Mouse (Mus musculus) liver, postnatal 0 days (tissue): ENCODE data around the gene Pfdn6. TPM values are rescaled to one million over a fixed set of nuclear protein-coding genes. Genes with fewer than 3 reads are reported as not detected.
A peak's percentile ranks its signal among the peaks of the same experiment; 100 is the strongest.

Experiments used
- ATAC-seq: fragments of 200-750 bp; cut with Nextera tagmentation; 2 replicates; pipeline ENCODE4 v1.8.0; 2017; ENCODE audit warnings: mild to moderate bottlenecking, moderate library complexity
- DNase-seq: peaks from one replicate; pipeline ENCODE4 v3.0.0-alpha.2; 2016
- H3K27ac ChIP-seq: fragments of 300-500 bp; sonication (generic); 2 replicates; pipeline ENCODE4 v1.5.1; 2014; ENCODE audit warnings: antibody characterized with exemption, moderate library complexity, mild to moderate bottlenecking, low read depth
- H3K27me3 ChIP-seq: fragments of 300-500 bp; sonication (generic); 2 replicates; pipeline ENCODE4 v1.6.1; 2014; ENCODE audit warnings: low read length, control low read depth, mixed read lengths; ENCODE audit not compliant: insufficient read depth
- H3K36me3 ChIP-seq: fragments of 300-500 bp; sonication (generic); replicated peaks from 2 replicates; pipeline ENCODE4 v1.6.1; 2014; ENCODE audit warnings: mild to moderate bottlenecking, control low read depth, low read length, moderate library complexity, mixed read lengths; ENCODE audit not compliant: insufficient read depth
- H3K4me1 ChIP-seq: fragments of 300-500 bp; sonication (generic); 2 replicates; pipeline ENCODE4 v1.6.1; 2014; ENCODE audit warnings: antibody characterized with exemption, mild to moderate bottlenecking, control low read depth; ENCODE audit not compliant: insufficient read depth
- H3K4me2 ChIP-seq: fragments of 300-500 bp; sonication (generic); 2 replicates; pipeline ENCODE4 v1.6.1; 2014; ENCODE audit warnings: low read depth, mild to moderate bottlenecking, low read length, moderate library complexity, mixed read lengths
- H3K4me3 ChIP-seq: fragments of 300-500 bp; sonication (generic); 2 replicates; pipeline ENCODE4 v1.5.1; 2014; ENCODE audit warnings: low read depth, low read length
- H3K9ac ChIP-seq: fragments of 300-500 bp; sonication (generic); replicated peaks from 2 replicates; pipeline ENCODE4 v1.6.1; 2014; ENCODE audit warnings: mild to moderate bottlenecking, moderate library complexity
- H3K9me3 ChIP-seq: fragments of 300-500 bp; sonication (generic); 2 replicates; pipeline ENCODE4 v1.6.1; 2016; ENCODE audit warnings: mild to moderate bottlenecking, control low read depth, low read length, mixed read lengths
- CTCF ChIP-seq: sonication (generic); IDR thresholded peaks from 2 replicates; pipeline ENCODE4 v1.5.1; 2016; ENCODE audit warnings: antibody characterized with exemption, low read depth
- EP300 ChIP-seq: IDR thresholded peaks from 2 replicates; pipeline ENCODE4 v1.6.1; 2016; ENCODE audit warnings: antibody characterized with exemption, low read depth, mild to moderate bottlenecking
- WGBS: fragments of 180-500 bp; shearing (Covaris S2); extraction: QIAGEN DNeasy Blood & Tissue Kit; methylation state at CpG from one replicate; pipeline ENCODE4 v1.1.7; 2014; ENCODE audit not compliant: insufficient replicate concordance; 5-methylcytosine and 5-hydroxymethylcytosine counted together
- polyA plus RNA-seq: library from polyadenylated mRNA; unstranded; fragments of >200 nt; fragmentation: Nextera tagmentation; extraction: Ambion mirVana; gene quantifications from 2 replicates; pipeline ENCODE4 v1.2.1, GENCODE M21; 2015

Pfdn6 gene
- polyA plus RNA-seq, 1 experiment from 2014 or later = 85.5 TPM

DNA sequence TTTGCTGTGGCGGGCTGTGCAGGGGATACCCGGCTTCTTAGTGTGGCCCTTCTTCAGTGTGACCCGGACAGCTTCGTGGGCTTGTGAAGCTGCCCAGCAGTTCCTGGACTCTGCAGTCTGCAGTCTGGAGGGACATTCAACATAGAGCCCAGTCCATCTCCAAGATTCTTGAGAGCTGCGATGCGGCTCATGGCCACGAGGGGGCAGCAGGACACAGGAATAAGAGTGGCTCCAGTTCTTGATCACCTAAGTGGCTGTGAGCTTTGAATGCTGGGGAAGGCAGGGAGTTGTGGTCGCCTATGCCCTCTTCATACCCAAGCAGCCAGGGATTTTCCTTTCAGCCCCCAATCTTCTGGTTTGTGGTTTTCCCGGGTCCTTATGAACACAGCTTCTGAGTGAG, 28.3 kb upstream of the Pfdn6 start:
- H3K36me3 ChIP-seq = peaks cover 6% of the 10 kb centered on the region; the same call in 1 of the 2 replicates
- TF ChIP-seq EP300 = no peak
- peak; percentile 96 for TF ChIP-seq CTCF
- H3K9ac ChIP-seq = no peak overlapping the region
- WGBS = 2% methylated on average over 9 of the region's 9 CpGs
- no peak overlapping the region for H3K4me2 ChIP-seq
- H3K4me1 ChIP-seq = no peaks in the 10 kb centered on the region
- H3K27me3 ChIP-seq = no peaks in the 10 kb centered on the region
- H3K9me3 ChIP-seq = peaks cover 7% of the 10 kb centered on the region; the same call in 1 of the 2 replicates
- no peak overlapping the region for H3K27ac ChIP-seq
- H3K4me3 ChIP-seq = no peak overlapping the region
- ATAC-seq = peak; percentile 83
- DNase-seq = peak; percentile 89

GRCm38 (mm10) chr17:33965846-33966550, 25.9 kb upstream of the Pfdn6 start:
- H3K27me3 ChIP-seq = no peaks in the 10 kb centered on the region
- peaks cover 12% of the 10 kb centered on the region for H3K36me3 ChIP-seq
- H3K9ac ChIP-seq = no peak overlapping the region
- H3K4me2 ChIP-seq = no peak overlapping the region
- ATAC-seq (no peak), DNase-seq (no peak)
- no peak overlapping the region for H3K4me3 ChIP-seq
- no peaks in the 10 kb centered on the region for H3K4me1 ChIP-seq
- TF ChIP-seq EP300 (no peak), CTCF (no peak)
- WGBS = 84% methylated on average over 16 of the region's 16 CpGs
- H3K9me3 ChIP-seq = peaks cover 7% of the 10 kb centered on the region; the same call in 1 of the 2 replicates
- no peak overlapping the region for H3K27ac ChIP-seq

DNA sequence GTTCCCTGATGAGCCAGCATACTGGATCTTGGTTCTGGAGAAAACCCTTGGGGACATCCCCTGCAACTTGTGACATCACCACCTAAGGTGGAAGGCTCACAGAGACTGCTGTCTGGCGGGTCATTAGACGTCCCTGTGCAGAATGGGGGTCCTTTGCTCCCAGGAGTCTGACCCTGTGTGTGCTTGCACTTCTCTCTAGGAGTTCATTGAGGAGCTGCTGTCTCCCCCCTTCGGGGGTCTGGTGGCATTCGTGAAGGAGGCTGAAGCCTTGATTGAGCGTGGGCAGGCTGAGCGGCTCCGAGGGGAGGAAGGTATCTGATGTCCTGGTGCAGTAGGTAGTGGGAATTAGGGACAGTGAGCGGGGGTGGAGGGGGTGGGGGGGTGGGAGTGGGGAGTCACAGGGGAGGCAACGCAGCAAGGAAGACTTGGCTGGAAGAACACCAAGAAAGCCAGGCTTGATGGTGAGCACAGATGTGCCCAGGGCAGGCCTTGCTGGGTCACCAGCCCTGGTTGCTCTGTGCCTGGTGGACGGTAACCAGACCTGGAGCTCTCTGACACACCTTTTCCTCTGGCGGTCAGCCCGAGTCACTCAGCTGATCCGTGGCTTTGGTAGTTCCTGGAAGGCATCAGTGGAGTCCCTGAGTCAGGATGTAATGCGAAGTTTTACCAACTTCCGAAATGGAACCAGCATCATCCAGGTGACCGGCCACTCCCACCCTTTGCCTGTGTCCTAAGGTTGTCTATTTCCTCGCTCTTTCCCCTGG, 25.1 kb upstream of the Pfdn6 start:
- 84% methylated on average over 17 of the region's 17 CpGs for WGBS
- Histone ChIP-seq H3K9me3 (peaks cover 3% of the 10 kb centered on the region; the same call in 1 of the 2 replicates), H3K4me2 (no peak overlapping the region), H3K9ac (no peak overlapping the region), H3K4me1 (no peaks in the 10 kb centered on the region), H3K4me3 (no peak overlapping the region), H3K27ac (no peak overlapping the region), H3K27me3 (no peaks in the 10 kb centered on the region), H3K36me3 (peaks cover 14% of the 10 kb centered on the region)
- TF ChIP-seq EP300 (no peak), CTCF (no peak)
- DNase-seq (no peak), ATAC-seq (no peak)

DNA sequence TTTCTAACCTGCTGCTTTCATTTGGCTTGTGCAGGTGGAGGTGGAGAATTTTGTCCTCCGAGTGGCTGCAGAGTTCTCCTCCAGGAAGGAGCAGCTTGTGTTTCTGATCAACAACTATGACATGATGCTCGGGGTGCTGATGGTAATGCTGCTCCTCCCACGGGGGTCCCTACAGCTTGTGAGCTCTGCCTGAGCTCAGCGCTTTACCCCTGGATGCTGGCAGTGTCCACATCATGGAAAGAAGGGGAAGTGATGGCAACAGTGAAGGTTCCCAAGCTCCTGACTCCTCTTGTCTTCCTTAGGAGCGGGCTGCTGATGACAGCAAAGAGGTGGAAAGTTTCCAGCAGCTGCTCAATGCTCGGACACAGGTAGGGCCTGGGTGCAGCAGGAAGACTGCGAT, 22.7 kb upstream of the Pfdn6 start:
- TF ChIP-seq CTCF (no peak), EP300 (no peak)
- H3K27ac ChIP-seq = no peak overlapping the region
- no peak for ATAC-seq
- no peak overlapping the region for H3K4me2 ChIP-seq
- no peaks in the 10 kb centered on the region for H3K27me3 ChIP-seq
- H3K9ac ChIP-seq = no peak overlapping the region
- WGBS = 91% methylated on average over 7 of the region's 7 CpGs
- no peak for DNase-seq
- H3K36me3 ChIP-seq = peaks cover 37% of the 10 kb centered on the region
- no peaks in the 10 kb centered on the region for H3K9me3 ChIP-seq
- H3K4me1 ChIP-seq = no peaks in the 10 kb centered on the region
- H3K4me3 ChIP-seq = no peak overlapping the region

DNA sequence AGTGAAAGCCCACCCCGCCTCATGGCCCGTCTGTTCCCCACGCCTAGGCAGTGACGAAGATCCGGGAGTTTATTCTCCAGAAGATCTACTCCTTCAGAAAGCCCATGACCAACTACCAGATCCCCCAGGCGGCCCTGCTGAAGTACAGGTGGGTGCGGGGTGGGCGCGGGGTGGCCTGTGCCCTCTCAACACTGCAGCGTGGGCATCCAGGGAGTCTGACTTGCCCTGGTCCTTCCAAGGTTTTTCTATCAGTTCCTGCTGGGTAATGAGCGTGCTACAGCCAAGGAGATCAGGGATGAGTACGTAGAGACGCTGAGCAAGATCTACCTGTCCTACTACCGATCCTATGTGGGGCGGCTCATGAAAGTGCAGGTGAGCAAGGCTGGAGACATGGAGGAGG, 19.8 kb upstream of the Pfdn6 start:
- H3K9ac ChIP-seq = no peak overlapping the region
- peaks cover 6% of the 10 kb centered on the region for H3K4me1 ChIP-seq
- WGBS = 91% methylated on average over 15 of the region's 15 CpGs
- H3K4me2 ChIP-seq = no peak overlapping the region
- no peaks in the 10 kb centered on the region for H3K27me3 ChIP-seq
- TF ChIP-seq CTCF (no peak), EP300 (no peak)
- no peak overlapping the region for H3K27ac ChIP-seq
- H3K9me3 ChIP-seq = no peaks in the 10 kb centered on the region
- ATAC-seq (no peak), DNase-seq (no peak)
- H3K4me3 ChIP-seq = no peak overlapping the region
- peaks cover 38% of the 10 kb centered on the region for H3K36me3 ChIP-seq

DNA sequence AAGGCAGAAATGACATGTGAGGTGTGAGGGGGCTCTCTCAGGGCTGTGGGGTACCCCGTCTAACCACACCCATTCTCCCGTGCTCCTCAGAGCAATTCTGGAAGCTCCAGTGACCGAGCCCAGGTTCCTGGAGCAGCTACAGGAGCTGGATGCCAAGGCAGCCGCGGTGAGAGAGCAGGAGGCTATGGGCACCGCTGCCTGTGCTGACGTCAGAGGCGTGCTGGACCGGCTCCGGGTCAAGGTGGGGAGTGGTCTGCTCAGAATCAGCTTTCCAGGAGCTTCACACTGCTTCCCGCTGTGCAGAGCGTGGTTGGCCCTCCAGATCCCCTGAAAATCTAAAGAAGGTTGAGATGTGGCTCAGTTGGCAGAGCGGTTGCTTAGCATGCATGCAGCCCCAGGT, 19.0 kb upstream of the Pfdn6 start:
- Histone ChIP-seq H3K9me3 (no peaks in the 10 kb centered on the region), H3K36me3 (peaks cover 38% of the 10 kb centered on the region), H3K27me3 (no peaks in the 10 kb centered on the region), H3K4me1 (peaks cover 10% of the 10 kb centered on the region), H3K4me3 (no peak overlapping the region), H3K9ac (no peak overlapping the region), H3K4me2 (no peak overlapping the region), H3K27ac (no peak overlapping the region)
- DNase-seq (no peak), ATAC-seq (no peak)
- WGBS = 93% methylated on average over 13 of the region's 13 CpGs
- TF ChIP-seq CTCF (no peak), EP300 (no peak)
